Mouse (Mus musculus) kidney, postnatal 4 days (tissue): Measurements from ENCODE around the gene Taf8.

Experiments
- DNase-seq, 2 experiments: peaks; one replicate each; pipeline ENCODE4 v3.0.0; 2021; ENCODE audit warnings: mixed read lengths in 2 of 2

Taf8 gene

GRCm38 (mm10) chr17:47452886-47453285 is 49.2 kb downstream of the Taf8 start:
- peak in 1 of 2 experiments; percentile 64 for DNase-seq

- DNase-seq: peak; percentile 51 to 66
These were observed 51.1 kb downstream of the Taf8 start for GRCm38 (mm10) chr17:47450880-47451565.

- DNase-seq: peak in 1 of 2 experiments; percentile 63
These were observed 51.9 kb downstream of the Taf8 start for GRCm38 (mm10) chr17:47450239-47450638.

GRCm38 (mm10) chr17:47449432-47449831 is 52.7 kb downstream of the Taf8 start:
- DNase-seq: no peak

- peak; percentile 32 to 56 for DNase-seq
These were observed 53.3 kb downstream of the Taf8 start for GRCm38 (mm10) chr17:47448523-47449372.

- no peak for DNase-seq
These were observed 55.5 kb downstream of the Taf8 start for GRCm38 (mm10) chr17:47446561-47446960.

- no peak for DNase-seq
These were observed 56.1 kb downstream of the Taf8 start for GRCm38 (mm10) chr17:47446025-47446424.

- DNase-seq: no peak
These were observed 56.6 kb downstream of the Taf8 start for GRCm38 (mm10) chr17:47445518-47445917.

GRCm38 (mm10) chr17:47444113-47444512 is 58.0 kb downstream of the Taf8 start:
- no peak for DNase-seq

- no peak for DNase-seq
These were observed 59.8 kb downstream of the Taf8 start for GRCm38 (mm10) chr17:47442271-47442670.

- DNase-seq: no peak
These were observed 60.6 kb downstream of the Taf8 start for GRCm38 (mm10) chr17:47441296-47442051.

GRCm38 (mm10) chr17:47440359-47440890 is 61.7 kb downstream of the Taf8 start:
- DNase-seq: peak; percentile 32 to 52

- DNase-seq: no peak
These were observed 62.6 kb downstream of the Taf8 start for GRCm38 (mm10) chr17:47439396-47440028.

GRCm38 (mm10) chr17:47438611-47439010 is 63.5 kb downstream of the Taf8 start:
- no peak for DNase-seq

GRCm38 (mm10) chr17:47436907-47437547 is 65.1 kb downstream of the Taf8 start, which contains the start of gene 1700001C19Rik:
1700001C19Rik (minus strand) TSS chr17:47437376.
- DNase-seq: peak; percentile 27 to 47

- DNase-seq: peak; percentile 72 to 84
These were observed 65.8 kb downstream of the Taf8 start, which contains the start of gene AI661453 for GRCm38 (mm10) chr17:47436156-47436906. AI661453 (plus strand) TSS chr17:47436615.
